Mouse (Mus musculus): ENCODE results near the gene Akap10.
A peak's percentile ranks its signal among the peaks of the same experiment; 100 is the strongest.

- TF ChIP-seq CTCF (IDR thresholded peaks at IDR 0.05; ENCODE audit: low read depth, low read length) (no peak), POLR2A (IDR thresholded peaks at IDR 0.05; ENCODE audit: borderline replicate concordance, low read depth, low read length) (peak; percentile 99)
Measured at GRCm38 (mm10) chr11:61854988-61855411, 75.1 kb downstream of the Akap10 start, which contains the start of gene Ulk2.

Data from bone marrow macrophage, adult 2 months (primary cell).